19 mouse cellular contexts compared by ENCODE assay signal in genomic region chr6:88039426-88039825, GRCm38 (mm10). TPM values are rescaled to one million over a fixed set of nuclear protein-coding genes. Genes with fewer than 3 reads are reported as not detected.
"Had no signal": no experiment of that assay in that cellular context is flagged by ENCODE, and none has a peak within 500 bp of the region (broad histone marks: within the 10 kb centered on the region; RNA-seq: fewer than 3 reads in every experiment).

No protein-coding gene starts in this region.

- H3K27ac ChIP-seq: limb, embryonic 15.5 days; liver, embryonic 12.5 days; macrophage; midbrain, embryonic 15.5 days; neural tube, embryonic 12.5 days; stomach, postnatal 0 days had no signal

- ATAC-seq: inflammation-experienced regulatory T-cells, adult 6 months; intestine, postnatal 0 days; liver, embryonic 12.5 days; midbrain, embryonic 15.5 days had no signal

- DNase-seq: kidney, adult 8-10 months; kidney, postnatal 36 days; layer of hippocampus, postnatal 36 days; lung, embryonic 14.5 days; lung, postnatal 14 days; retina, postnatal 1 day; thymus, adult 18-20 months; thymus, postnatal 14 days had no signal

- H3K4me3 ChIP-seq: limb, embryonic 15.5 days; liver, embryonic 12.5 days; megakaryocyte, embryonic 14.5 days; midbrain, embryonic 15.5 days; neural tube, embryonic 12.5 days had no signal

RNA-seq across cellular contexts. Expression of gene H1fx, which starts 58.0 kb away (rescaled TPM):
- total RNA-seq: monocyte, adult 5-6 weeks; neutrophil, adult 5-6 weeks had no signal
